Mouse (Mus musculus) layer of hippocampus, adult 18-20 months (tissue): ENCODE results near the gene Tmem126b. TPM values are rescaled to one million over a fixed set of nuclear protein-coding genes. Genes with fewer than 3 reads are reported as not detected.
A peak's percentile ranks its signal among the peaks of the same experiment; 100 is the strongest.

ENCODE experiments used
- DNase-seq, 2 experiments: peaks; one replicate each; pipeline ENCODE4 v3.0.0; 2022; ENCODE audit warnings: low spot score in 2 of 2
- total RNA-seq, 2 experiments: library from RNA; stranded (reverse); gene quantifications; 2 replicates each; pipeline ENCODE4 v1.2.3; 2021

Tmem126b gene
- total RNA-seq, 2 experiments from 2014 or later = 29.0 to 31.3 TPM

DNA sequence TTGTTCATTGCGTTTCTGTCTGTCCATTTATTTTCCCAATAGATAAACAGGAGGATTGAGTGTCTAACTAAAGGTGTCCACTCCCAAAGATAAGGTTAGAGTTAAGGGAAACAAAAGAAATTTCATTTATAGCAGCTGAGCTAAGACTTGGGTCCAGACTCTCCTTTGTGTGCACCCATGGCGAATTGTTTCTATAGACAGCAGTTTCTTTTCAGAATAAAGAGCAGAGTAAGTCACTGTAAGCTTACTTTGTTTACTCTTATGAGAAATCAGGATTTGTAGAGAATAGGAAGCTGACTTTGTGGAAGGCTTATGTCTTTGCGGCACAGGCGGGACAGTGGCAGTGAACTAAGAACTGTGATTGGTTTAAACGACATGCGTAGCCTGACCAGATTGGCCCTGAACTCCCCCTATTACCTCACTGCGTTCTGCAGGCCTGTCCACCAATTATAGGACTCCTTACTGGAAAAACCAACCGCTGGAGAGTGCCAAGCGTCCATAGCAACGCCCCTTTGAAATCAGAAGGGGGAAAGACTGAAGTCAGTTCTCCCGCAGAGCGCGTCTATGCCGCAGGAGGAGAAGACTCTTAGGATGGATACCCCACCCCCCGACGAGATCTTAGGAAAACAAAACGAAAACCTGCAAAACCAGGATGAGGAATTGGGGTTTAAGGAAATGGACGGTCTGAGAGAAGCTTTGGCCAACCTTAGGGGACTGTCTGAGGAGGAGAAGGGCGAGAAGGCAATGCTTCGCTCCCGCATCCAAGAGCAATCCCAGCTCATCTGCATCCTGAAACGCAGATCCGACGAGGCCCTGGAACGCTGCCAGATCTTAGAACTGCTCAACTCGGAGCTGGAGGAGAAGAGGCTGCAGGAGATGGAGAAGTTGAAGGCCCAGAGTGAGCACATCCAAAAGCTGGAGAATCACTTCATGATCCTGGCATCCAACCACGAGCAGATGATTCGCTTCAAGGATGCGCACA lies 49.5 kb downstream of the Tmem126b start, which contains the start of gene Ccdc89:
Gene Ccdc89 (plus strand): TSS at position 558 of the 982 bp plus-strand sequence.
- DNase-seq = peak; percentile 79 to 86

Other genes with a start within 250 kb of the Tmem126b start
- not detected for gene Ccdc83, start 210.2 kb downstream of the Tmem126b start, total RNA-seq
- gene Sytl2, start 173.7 kb downstream of the Tmem126b start, total RNA-seq = 10 to 100 TPM; 32.9 to 35.8 TPM
- under 1 TPM; 0.86 to 0.97 TPM for gene Ccdc89, start 49.4 kb downstream of the Tmem126b start, total RNA-seq
- 10 to 100 TPM; 77.1 to 82.3 TPM for gene Crebzf, start 33.3 kb downstream of the Tmem126b start, total RNA-seq
- 10 to 100 TPM; 39.6 to 41.0 TPM for gene Tmem126a, start 18.8 kb downstream of the Tmem126b start, total RNA-seq
- gene Dlg2, start 671 bp upstream of the Tmem126b start, total RNA-seq = 100 to 1,000 TPM; 224 to 230 TPM